Mouse (Mus musculus) MEL (cell line): ENCODE data around the gene Camk1d.

Experiments used
- BHLHE40 ChIP-seq: IDR thresholded peaks from 2 replicates; pipeline ENCODE4 v1.6.1; 2012; ENCODE audit warnings: low read depth, mild to moderate bottlenecking, inconsistent platforms, low read length, improper control_type of control experiment, borderline replicate concordance
- CTCF ChIP-seq, 3 experiments: IDR thresholded peaks in 2 of 3; conservative IDR thresholded peaks in 1 of 3; 2 replicates each; pipeline ENCODE4 v1.5.1; 2011 to 2012; ENCODE audit warnings: low read length in 3 of 3, low read depth in 2 of 3, mild to moderate bottlenecking in 2 of 3, improper control_type of control experiment in 1 of 3, inconsistent platforms in 1 of 3, mixed read lengths in 1 of 3, moderate library complexity in 1 of 3; ENCODE audit not compliant: control insufficient read depth in 1 of 3, insufficient read depth in 1 of 3, poor library complexity in 1 of 3, severe bottlenecking in 1 of 3
- ELF1 ChIP-seq: IDR thresholded peaks from 2 replicates; pipeline ENCODE4 v1.6.1; 2014; ENCODE audit warnings: low read depth, mild to moderate bottlenecking, inconsistent platforms, low read length, improper control_type of control experiment, moderate library complexity
- JUND ChIP-seq: IDR thresholded peaks from 2 replicates; pipeline ENCODE4 v1.6.1; 2011; ENCODE audit warnings: low read depth, mild to moderate bottlenecking, improper control_type of control experiment, low read length
- MAX ChIP-seq: IDR thresholded peaks from 2 replicates; pipeline ENCODE4 v1.6.1; 2011; ENCODE audit warnings: low read length, improper control_type of control experiment
- MYC ChIP-seq: IDR thresholded peaks from 2 replicates; pipeline ENCODE4 v1.6.1; 2011; ENCODE audit warnings: low read depth, mild to moderate bottlenecking, low read length, improper control_type of control experiment, moderate library complexity
- POLR2A ChIP-seq, 2 experiments: IDR thresholded peaks; 2 replicates each; pipeline ENCODE4 v1.6.1; 2011 to 2012; ENCODE audit warnings: low read length in 2 of 2, mild to moderate bottlenecking in 2 of 2, control low read depth in 1 of 2, improper control_type of control experiment in 1 of 2, low read depth in 1 of 2, moderate library complexity in 1 of 2; ENCODE audit not compliant: control insufficient read depth in 1 of 2, insufficient read depth in 1 of 2, poor library complexity in 1 of 2
- POLR2AphosphoS5 ChIP-seq: IDR thresholded peaks from 2 replicates; pipeline ENCODE4 v1.6.1; 2012; ENCODE audit warnings: low read depth, borderline replicate concordance, mild to moderate bottlenecking, inconsistent platforms, low read length, moderate library complexity, mixed read lengths
- RAD21 ChIP-seq: IDR thresholded peaks from 2 replicates; pipeline ENCODE4 v1.6.1; 2011; ENCODE audit warnings: mild to moderate bottlenecking, low read depth, low read length, improper control_type of control experiment
- ZNF384 ChIP-seq: IDR thresholded peaks from 2 replicates; pipeline ENCODE4 v1.6.1; 2012; ENCODE audit warnings: low read depth, mild to moderate bottlenecking, inconsistent platforms, low read length, improper control_type of control experiment

GRCm38 (mm10) chr2:5649226-5649625, 65.1 kb downstream of the Camk1d start:
- no peak for TF ChIP-seq CTCF (IDR thresholded peaks at IDR 0.05 in 2 of 3, conservative IDR thresholded peaks at IDR 0.05 in 1 of 3; ENCODE audit: control insufficient read depth in 1 of 3, insufficient read depth in 1 of 3, low read depth in 2 of 3, low read length in 3 of 3, poor library complexity in 1 of 3, severe bottlenecking in 1 of 3)
- TF ChIP-seq MYC = no peak
- no peak for TF ChIP-seq BHLHE40
- TF ChIP-seq ZNF384 = no peak
- TF ChIP-seq POLR2A (IDR thresholded peaks at IDR 0.05; ENCODE audit: control insufficient read depth in 1 of 2, insufficient read depth in 1 of 2, low read depth in 1 of 2, low read length in 2 of 2, poor library complexity in 1 of 2) = no peak
- no peak for TF ChIP-seq ELF1
- no peak for TF ChIP-seq JUND
- no peak for TF ChIP-seq POLR2AphosphoS5
- no peak for TF ChIP-seq RAD21
- TF ChIP-seq MAX = no peak
